Mouse (Mus musculus): Measurements from ENCODE around the gene Slc5a11.

DNA sequence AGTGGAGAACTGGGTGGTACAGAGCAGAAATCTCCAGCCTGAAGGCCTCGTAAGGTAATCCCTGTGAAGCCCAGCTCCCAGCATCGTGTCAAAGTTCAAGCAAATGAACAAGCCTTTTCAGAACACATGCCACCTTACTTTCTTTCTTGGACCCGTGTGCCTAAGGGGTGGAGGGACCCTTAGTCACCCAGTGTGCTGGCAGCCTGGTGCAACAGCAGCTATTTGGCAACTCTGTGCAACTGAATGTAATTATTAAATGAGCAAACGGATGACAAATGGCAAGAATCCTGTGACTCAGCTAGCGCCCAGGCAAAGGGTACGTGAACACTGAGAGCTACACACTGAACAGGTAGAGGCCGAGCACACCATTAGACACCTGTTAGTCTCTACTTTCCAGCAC lies 79.3 kb downstream of the Slc5a11 start:
- no peak for TF ChIP-seq CHD2 (IDR thresholded peaks at IDR 0.05; ENCODE audit: low read depth, low read length)
- no peak for TF ChIP-seq ZNF384 (IDR thresholded peaks at IDR 0.05; ENCODE audit: low read depth, low read length)
- no peak for TF ChIP-seq HCFC1 (IDR thresholded peaks at IDR 0.05; ENCODE audit: borderline replicate concordance, insufficient read depth, low read length)
- TF ChIP-seq MAFK (IDR thresholded peaks at IDR 0.05; ENCODE audit: insufficient read depth, low read depth, low read length) = no peak
- no peak for TF ChIP-seq ZC3H11A (IDR thresholded peaks at IDR 0.05; ENCODE audit: borderline replicate concordance, low read depth, low read length)
